Mouse (Mus musculus): ENCODE measurements around the gene Cabp4. TPM values are rescaled to one million over a fixed set of nuclear protein-coding genes. Genes with fewer than 3 reads are reported as not detected.

The Cabp4 gene
- polyA plus RNA-seq, 1 experiment, result 0.51 TPM

- Histone ChIP-seq H3K36me3 (replicated peaks; ENCODE audit: low read length) (peaks cover 99% of the 10 kb centered on the region), H3K4me1 (peaks cover 93% of the 10 kb centered on the region), H3K4me3 (replicated peaks) (peak overlapping the region; percentile 81), H3K27me3 (replicated peaks) (no peaks in the 10 kb centered on the region), H3K9me3 (no peaks in the 10 kb centered on the region)
- TF ChIP-seq GATA1 (IDR thresholded peaks at IDR 0.05; ENCODE audit: borderline replicate concordance, low read length) (no peak), FLI1 (IDR thresholded peaks at IDR 0.05; ENCODE audit: low read length) (no peak)
These were observed 10.8 kb upstream of the Cabp4 start for GRCm38 (mm10) chr19:4154437-4155222.

- H3K9me3 ChIP-seq, result no peaks in the 10 kb centered on the region
- peaks cover 94% of the 10 kb centered on the region for H3K4me1 ChIP-seq
- peaks cover 92% of the 10 kb centered on the region for H3K36me3 ChIP-seq (replicated peaks; ENCODE audit: low read length)
- TF ChIP-seq GATA1 (IDR thresholded peaks at IDR 0.05; ENCODE audit: borderline replicate concordance, low read length), result no peak
- TF ChIP-seq FLI1 (IDR thresholded peaks at IDR 0.05; ENCODE audit: low read length), result no peak
- H3K4me3 ChIP-seq (replicated peaks), result peak within 1 kb of the TSS; percentile 81
- H3K27me3 ChIP-seq (replicated peaks), result no peaks in the 10 kb centered on the region
These were observed 9.4 kb upstream of the Cabp4 start, which contains the start of gene Ptprcap for GRCm38 (mm10) chr19:4153232-4153654. Gene Ptprcap (plus strand): TSS chr19:4153604.

- H3K4me1 ChIP-seq, result peaks cover 95% of the 10 kb centered on the region
These were observed 8.8 kb upstream of the Cabp4 start for GRCm38 (mm10) chr19:4152445-4153231.

GRCm38 (mm10) chr19:4151898-4152297, 8.1 kb upstream of the Cabp4 start:
- H3K4me1 ChIP-seq, result peaks cover 95% of the 10 kb centered on the region
- TF ChIP-seq FLI1 (IDR thresholded peaks at IDR 0.05; ENCODE audit: low read length), result no peak
- TF ChIP-seq GATA1 (IDR thresholded peaks at IDR 0.05; ENCODE audit: borderline replicate concordance, low read length), result no peak
- H3K9me3 ChIP-seq, result no peaks in the 10 kb centered on the region
- H3K36me3 ChIP-seq (replicated peaks; ENCODE audit: low read length), result peaks cover 79% of the 10 kb centered on the region
- H3K4me3 ChIP-seq (replicated peaks), result no peak overlapping the region
- H3K27me3 ChIP-seq (replicated peaks), result no peaks in the 10 kb centered on the region

More at GRCm38 (mm10) chr19:4152445-4153231, 8.8 kb upstream of the Cabp4 start:
- Histone ChIP-seq H3K36me3 (replicated peaks; ENCODE audit: low read length) (peaks cover 86% of the 10 kb centered on the region), H3K27me3 (replicated peaks) (no peaks in the 10 kb centered on the region), H3K4me3 (replicated peaks) (peak overlapping the region; percentile 31), H3K9me3 (no peaks in the 10 kb centered on the region)
- TF ChIP-seq FLI1 (IDR thresholded peaks at IDR 0.05; ENCODE audit: low read length) (no peak), GATA1 (IDR thresholded peaks at IDR 0.05; ENCODE audit: borderline replicate concordance, low read length) (no peak)

- H3K4me3 ChIP-seq (replicated peaks), result no peak overlapping the region
- peaks cover 75% of the 10 kb centered on the region for H3K36me3 ChIP-seq (replicated peaks; ENCODE audit: low read length)
- H3K4me1 ChIP-seq, result peaks cover 95% of the 10 kb centered on the region
- H3K27me3 ChIP-seq (replicated peaks), result no peaks in the 10 kb centered on the region
- TF ChIP-seq FLI1 (IDR thresholded peaks at IDR 0.05; ENCODE audit: low read length), result no peak
- no peak for TF ChIP-seq GATA1 (IDR thresholded peaks at IDR 0.05; ENCODE audit: borderline replicate concordance, low read length)
- H3K9me3 ChIP-seq, result no peaks in the 10 kb centered on the region
These were observed 7.6 kb upstream of the Cabp4 start for GRCm38 (mm10) chr19:4151488-4151860.

GRCm38 (mm10) chr19:4150567-4151487, 7.0 kb upstream of the Cabp4 start:
- H3K27me3 ChIP-seq (replicated peaks), result no peaks in the 10 kb centered on the region
- H3K4me1 ChIP-seq, result peaks cover 91% of the 10 kb centered on the region
- TF ChIP-seq FLI1 (IDR thresholded peaks at IDR 0.05; ENCODE audit: low read length) (no peak), GATA1 (IDR thresholded peaks at IDR 0.05; ENCODE audit: borderline replicate concordance, low read length) (no peak)
- peaks cover 68% of the 10 kb centered on the region for H3K36me3 ChIP-seq (replicated peaks; ENCODE audit: low read length)
- H3K4me3 ChIP-seq (replicated peaks), result peak overlapping the region; percentile 92
- no peaks in the 10 kb centered on the region; the same call in 1 of the 2 replicates for H3K9me3 ChIP-seq

- no peaks in the 10 kb centered on the region; the same call in 1 of the 2 replicates for H3K9me3 ChIP-seq
- H3K36me3 ChIP-seq (replicated peaks; ENCODE audit: low read length), result peaks cover 61% of the 10 kb centered on the region
- TF ChIP-seq FLI1 (IDR thresholded peaks at IDR 0.05; ENCODE audit: low read length) (no peak), GATA1 (IDR thresholded peaks at IDR 0.05; ENCODE audit: borderline replicate concordance, low read length) (no peak)
- peaks cover 87% of the 10 kb centered on the region for H3K4me1 ChIP-seq
- peak overlapping the region; percentile 92 for H3K4me3 ChIP-seq (replicated peaks)
- H3K27me3 ChIP-seq (replicated peaks), result no peaks in the 10 kb centered on the region
These were observed 6.1 kb upstream of the Cabp4 start for GRCm38 (mm10) chr19:4149764-4150461.

GRCm38 (mm10) chr19:4149283-4149682, 5.5 kb upstream of the Cabp4 start:
- no peak for TF ChIP-seq FLI1 (IDR thresholded peaks at IDR 0.05; ENCODE audit: low read length)
- TF ChIP-seq GATA1 (IDR thresholded peaks at IDR 0.05; ENCODE audit: borderline replicate concordance, low read length), result no peak
- H3K27me3 ChIP-seq (replicated peaks), result no peaks in the 10 kb centered on the region
- peaks cover 87% of the 10 kb centered on the region for H3K4me1 ChIP-seq

More at GRCm38 (mm10) chr19:4149283-4149682, 5.5 kb upstream of the Cabp4 start:
- no peaks in the 10 kb centered on the region; the same call in 1 of the 2 replicates for H3K9me3 ChIP-seq
- peak overlapping the region; percentile 92 for H3K4me3 ChIP-seq (replicated peaks)
- H3K36me3 ChIP-seq (replicated peaks; ENCODE audit: low read length), result peaks cover 56% of the 10 kb centered on the region
